Mouse (Mus musculus): ENCODE data around the gene Iqcn.

Iqcn gene

DNA sequence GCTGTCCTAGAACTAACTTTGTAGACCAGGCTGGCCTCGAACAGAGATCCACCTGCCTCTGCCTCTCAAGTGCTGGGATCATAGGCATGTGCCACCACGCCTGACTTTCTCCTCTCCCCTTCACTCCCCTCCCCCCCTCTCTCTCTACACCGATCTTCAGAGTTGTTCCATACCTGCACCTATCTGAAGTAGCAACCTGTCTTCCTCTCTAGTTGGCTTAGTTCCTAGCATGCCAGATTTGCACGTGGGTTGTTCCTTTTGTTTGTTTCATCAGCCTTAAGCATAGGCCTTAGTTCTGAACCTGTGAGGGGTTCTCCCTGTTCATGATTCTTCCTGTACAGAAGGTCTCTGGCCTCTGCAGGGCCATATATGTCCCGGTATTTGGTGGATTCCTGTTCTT lies 34.4 kb downstream of the Iqcn start:
- no peak for DNase-seq (ENCODE audit: low spot score)

DNA sequence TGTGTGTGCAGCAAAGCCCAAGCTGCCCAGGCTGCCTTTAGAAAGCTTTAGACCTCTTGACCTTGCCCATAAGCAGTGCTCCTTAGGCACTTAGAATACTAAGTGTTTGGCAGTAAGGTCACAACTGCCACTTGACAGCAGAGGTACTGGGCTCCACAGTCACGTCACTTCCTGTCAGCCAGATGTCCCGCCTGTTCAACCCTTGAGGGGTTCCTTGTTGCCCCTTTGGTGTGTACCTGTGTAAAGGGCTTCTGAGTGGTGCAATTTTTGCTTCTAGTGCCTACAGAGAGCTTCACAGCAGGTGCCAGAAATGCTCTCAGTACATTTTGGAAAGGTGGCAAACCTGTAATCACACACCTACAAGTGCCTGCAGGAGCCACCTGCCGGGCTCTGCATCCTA lies 35.0 kb downstream of the Iqcn start:
- DNase-seq (ENCODE audit: low spot score): no peak

DNA sequence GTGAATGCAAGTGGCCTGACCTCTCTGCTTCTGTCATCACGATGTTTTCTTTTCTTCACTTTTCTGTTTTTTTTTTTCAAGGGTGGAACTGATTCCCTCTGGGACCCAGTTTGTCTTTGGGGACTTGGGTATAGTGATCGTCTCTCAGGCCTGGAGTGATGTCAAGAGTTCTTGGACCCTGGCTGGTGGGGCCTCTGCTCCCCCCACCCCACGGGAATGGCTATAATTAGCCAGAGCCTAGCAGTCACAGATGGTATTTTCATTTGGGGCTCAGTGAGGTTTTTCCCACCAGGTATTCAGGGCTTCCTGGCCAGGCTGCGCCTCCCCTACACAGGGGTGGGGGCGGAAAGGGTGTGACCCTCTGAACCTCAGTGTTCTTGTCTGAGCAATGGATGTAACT lies 38.4 kb downstream of the Iqcn start:
- DNase-seq (ENCODE audit: low spot score): no peak

DNA sequence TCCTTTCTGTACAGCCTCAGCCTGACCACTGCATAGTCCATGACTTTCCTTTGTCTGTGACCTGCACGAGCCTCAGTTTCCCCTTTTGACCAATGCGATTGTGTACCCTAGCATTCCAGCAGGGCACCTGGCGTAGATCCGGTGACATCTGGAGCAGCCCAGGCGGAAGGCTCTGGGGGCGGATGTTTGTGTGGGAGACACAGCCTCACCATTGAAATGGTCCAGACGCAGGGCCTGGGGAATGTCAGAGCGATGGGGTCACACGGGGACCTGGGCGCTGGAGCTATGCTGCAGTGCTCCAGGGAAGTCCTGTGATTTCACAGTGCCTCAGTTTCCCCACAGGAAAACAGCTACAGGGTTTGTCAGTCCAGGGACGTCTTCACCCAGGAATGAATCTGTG lies 38.9 kb downstream of the Iqcn start:
- DNase-seq (ENCODE audit: low spot score): no peak

DNA sequence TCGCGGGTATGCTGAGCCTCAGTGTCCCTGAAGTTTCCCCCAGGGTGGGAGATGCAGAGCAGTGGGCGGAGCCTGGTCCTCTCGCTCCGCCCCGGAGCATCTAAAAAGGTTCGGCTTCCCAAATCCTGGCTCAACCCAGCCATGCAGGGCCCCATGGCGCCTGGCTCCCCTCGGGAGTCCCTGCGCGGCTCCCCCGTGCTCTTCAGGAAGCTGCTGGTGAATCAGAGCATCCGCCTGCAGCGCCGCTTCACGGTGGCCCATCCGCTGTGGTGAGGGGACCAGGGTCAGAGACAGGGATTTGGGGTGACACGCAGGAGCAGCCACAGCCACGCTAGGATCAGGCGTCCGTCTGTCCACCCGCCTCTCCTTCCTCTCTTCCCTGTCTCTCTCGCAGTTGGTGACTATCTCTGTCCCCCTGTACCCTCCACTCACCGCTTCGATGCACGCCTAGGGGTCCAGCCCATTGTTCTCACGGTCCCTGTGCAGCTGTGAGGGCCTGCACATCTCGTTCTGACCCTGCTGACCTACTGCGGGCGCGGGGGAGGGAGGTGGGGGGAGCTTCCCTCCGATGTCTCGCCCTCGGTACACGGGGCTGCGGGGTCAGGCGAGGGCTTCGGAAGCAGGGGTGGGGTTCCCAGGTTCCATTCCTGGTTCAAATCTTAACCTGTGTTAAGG lies 39.9 kb downstream of the Iqcn start:
- no peak for DNase-seq (ENCODE audit: low spot score)

DNA sequence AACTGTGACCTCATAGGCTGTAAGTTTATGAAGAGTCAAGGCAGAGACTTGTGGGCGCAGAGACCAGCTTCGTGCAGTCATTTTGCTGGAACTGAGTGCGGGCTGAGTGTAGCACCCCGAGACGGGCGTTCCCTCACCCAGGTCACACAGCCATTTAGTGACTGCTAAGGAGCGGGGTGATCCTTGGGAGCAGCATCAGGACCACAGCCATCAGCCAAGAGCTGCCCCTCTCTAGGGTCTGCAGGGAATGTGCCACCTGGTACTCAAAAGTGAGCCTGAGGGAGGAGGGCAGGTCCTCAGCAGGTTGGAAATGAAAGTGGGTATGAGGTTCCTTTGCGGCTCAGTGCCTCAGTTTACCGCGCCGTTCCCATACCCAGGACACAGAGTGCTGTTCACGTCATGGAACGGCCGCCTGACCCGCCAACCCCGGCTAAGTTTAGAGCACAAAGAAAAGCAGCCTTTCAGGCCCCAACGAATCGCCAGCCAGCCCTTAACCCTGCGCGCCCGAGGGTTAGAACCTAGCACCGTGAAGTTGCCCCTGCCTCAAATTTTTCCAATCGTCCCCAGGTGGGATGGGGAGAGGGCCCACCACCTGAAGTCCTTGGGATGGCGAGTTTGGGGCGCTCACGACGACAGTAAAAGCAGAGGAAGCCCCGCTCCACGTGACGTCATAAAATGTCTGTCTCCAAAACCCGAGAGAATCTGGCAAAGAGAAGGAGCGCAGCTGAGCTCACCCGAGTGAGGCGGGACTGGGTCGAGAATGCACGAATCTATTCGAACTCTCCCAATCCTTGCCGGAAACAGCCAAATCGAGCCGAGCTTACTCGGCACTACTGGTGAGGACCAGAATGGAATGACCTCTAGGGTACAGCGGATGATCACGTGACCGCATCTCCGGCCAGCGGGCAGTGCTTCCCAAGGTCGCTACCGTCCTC lies 40.7 kb downstream of the Iqcn start:
- peak; percentile 42 for DNase-seq (ENCODE audit: low spot score)

DNA sequence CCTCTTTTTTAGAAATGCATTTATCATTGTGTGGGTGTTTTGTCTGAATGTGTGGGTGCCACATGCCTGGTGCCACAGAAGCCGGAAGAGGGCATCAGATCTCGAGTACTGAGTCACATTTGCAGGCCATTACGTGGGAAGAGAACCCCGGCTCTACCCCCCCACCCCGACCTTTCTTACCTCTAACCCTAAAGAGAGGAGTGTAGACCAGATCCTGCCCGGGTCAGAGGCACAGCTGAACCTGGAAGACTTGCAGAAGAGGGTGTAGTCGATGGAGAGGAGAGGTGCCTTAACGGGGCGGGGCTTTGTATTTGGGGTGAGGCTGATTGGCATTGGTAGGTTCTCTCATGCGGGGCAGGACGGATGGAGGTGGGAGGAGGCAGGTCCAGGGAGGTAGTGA lies 41.5 kb downstream of the Iqcn start:
- DNase-seq (ENCODE audit: low spot score): no peak

DNA sequence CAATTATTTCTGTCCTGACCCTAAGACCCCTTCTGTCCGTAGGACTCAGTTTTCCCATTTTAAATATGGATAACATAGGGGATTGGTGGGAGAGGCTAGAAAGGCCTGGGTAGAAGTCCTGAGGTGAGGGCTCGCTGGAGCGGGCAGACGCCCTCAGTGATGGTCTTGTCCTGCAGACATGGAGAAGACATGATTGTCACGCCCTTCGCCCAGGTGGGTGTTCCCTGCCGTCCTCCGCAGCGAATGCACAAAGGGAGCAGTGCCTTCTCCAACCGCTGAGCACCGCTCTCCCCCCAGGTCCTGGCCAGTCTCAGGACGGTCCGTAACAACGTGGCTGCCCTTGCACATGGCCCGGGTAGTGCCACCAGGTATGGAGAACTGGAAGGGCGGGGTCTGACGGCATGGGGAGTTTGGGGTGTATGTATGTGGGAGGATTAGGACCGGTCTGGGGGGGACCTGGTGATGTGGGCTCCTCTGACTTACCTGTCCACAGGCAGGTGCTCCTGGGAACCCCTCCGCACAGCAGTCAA lies 42.5 kb downstream of the Iqcn start:
- no peak for DNase-seq (ENCODE audit: low spot score)

DNA sequence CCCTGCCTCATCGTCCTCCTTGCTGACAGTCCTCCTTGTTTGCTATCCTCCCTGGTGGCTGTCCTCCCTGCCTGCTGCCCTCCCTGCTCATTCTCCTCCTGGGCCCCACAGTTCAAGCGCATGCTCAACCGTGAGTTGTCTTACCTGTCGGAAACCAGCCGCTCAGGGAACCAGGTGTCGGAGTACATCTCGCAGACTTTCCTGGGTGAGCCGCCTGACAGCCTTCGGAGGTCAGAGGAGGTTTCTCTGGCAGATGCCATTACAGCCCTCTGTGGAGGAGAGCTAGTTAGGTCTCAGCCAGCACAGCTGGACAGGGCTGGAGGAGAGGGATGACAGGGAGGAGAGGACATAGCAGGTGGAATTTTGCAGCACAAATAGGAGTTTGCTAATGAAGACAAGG lies 43.4 kb downstream of the Iqcn start:
- DNase-seq (ENCODE audit: low spot score): no peak

DNA sequence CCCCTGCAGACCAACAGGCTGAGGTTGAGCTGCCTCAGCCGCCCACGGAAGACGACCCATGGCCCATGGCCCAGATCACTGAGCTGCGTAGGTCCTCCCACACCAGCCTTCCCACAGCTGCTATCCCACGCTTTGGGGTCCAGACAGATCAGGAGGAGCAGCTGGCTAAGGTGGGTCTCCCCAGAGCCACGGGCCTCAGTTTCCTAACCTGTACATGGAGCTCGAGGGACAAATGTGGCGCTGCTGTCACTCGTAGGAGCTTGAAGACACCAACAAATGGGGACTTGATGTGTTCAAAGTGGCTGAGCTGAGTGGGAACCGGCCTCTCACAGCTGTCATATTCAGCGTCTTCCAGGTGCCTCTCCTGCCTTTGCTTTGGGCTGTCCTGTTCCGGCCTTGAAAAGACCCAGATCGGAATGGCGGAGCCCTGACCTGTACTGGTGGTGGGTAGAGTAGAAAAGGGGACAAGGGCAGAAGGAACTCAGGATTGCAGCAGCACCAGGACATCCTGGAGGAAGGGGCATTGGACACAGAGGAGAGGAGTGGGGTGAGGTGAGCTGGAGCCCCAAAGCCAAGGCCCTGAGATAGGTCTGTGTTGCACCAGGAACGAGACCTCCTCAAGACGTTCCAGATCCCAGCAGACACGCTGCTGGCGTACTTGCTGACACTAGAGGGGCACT lies 44.1 kb downstream of the Iqcn start:
- DNase-seq (ENCODE audit: low spot score): no peak

DNA sequence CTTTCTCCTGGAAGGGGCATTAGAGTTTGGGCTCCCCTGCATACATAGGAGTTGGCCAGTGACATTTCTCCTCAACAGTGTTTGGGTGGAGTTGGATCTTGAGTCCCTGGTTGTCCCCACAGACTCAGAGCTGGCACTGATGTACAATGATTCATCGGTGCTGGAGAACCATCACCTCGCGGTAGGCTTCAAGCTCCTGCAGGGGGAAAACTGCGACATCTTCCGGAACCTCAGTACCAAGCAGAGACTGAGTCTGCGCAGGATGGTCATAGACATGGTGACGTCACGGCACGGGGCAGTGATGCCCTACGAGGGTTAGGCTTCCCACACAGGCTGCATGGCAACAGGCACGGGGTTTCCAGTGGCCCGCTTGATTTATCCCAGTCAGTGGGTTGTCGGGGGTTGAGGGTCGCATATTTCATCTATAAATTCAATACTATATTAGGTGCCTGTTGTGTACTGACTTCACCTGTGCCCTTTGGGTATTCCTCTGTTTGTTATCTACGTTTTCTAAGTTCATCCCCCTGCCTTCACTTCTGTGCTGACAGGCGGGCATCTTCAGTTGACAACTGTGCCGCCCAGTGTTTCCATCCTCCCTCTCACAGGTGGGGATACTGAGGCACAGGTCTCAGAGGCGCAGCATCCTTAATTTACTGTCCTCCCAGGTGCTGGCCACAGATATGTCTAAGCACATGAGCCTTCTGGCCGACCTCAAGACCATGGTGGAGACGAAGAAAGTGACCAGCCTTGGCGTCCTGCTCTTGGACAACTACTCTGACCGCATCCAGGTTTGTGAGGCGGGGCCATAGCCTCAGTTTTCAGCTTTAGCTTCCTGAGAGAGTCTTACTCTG lies 45.2 kb downstream of the Iqcn start:
- no peak for DNase-seq (ENCODE audit: low spot score)

DNA sequence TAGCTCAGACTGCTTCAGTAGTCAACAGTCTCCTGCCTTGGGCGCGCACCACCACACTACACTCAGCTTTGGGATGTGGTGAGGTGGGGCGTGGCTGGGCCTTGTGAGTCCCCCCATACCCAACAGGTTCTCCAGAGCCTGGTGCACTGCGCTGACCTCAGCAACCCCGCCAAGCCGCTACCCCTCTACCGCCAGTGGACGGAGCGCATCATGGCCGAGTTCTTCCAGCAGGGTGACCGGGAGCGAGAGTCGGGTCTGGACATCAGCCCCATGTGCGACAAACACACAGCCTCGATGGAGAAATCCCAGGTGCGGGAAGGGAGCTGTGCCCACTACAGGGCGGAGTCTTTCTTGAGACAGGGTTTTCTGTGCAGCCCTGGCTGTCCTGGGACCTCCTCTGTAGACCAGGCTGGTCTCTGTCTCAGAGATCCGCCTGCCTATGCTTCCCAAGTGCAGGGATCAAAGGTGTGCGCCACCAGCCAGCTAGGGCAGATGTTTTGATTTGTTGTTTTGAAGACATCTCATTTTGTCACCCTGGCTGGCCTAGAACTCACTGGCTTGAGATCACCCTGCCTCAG lies 45.9 kb downstream of the Iqcn start:
- no peak for DNase-seq (ENCODE audit: low spot score)

DNA sequence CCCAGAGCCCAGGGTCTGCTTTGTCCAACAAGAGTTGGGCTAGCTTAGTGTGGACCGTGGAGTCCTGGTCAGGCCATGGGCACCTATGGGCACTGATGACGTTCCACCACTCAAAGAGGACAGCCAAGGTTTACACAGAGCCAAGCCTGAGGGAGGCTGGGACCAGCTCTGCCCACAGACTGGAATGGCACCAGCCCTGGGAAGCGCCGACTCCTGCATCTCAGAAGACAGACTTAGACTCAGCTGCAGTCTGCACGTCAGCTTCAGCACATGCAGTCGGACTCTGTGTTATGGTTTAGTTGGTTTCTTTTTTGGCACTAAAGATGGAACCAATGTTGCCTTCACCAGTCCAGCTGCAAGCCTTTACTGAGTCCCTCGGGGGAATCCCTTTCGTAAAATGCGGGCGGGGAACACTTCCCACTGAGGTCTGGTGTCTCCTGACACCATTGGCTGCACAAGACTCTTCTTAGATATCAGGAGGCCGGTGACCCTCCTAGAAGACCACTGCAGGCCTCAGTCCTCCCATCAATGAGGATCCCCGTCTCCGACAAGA lies 46.9 kb downstream of the Iqcn start:
- DNase-seq (ENCODE audit: low spot score): no peak

DNA sequence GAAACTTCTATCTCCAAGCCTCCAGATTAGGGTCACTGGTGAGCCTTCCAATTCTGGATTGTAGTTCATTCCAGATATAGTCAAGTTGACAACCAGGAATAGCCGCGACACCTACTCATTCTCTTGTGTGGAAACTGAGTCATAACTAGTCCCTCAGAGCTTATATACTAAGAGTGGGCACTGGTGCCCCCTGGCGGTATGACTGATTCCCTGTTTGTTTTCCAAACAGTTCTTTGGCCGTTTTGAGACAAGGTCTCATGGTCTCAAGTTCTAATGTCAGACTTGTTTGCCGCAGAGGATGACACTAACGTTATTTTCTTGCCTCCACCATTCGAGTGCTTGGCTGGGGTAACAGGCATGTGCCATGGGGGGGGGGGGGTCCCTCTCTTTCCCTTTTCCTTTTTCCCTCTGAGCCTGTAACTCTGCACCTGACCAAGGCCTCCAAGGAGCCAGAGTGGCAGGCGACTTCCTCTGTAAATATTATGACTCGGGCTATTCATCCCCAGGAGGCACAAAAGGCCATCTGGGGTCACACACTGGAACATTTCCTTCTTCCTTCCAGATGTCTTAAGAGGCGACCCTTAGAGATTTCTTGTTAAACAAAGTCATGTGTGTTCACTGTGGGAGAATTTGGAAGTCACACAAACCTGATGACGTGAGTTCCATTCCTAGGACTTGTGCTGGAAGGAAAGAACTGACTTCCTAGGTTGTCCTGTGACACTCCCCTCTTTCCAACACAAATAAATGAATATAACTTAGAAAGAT lies 48.9 kb downstream of the Iqcn start:
- DNase-seq (ENCODE audit: low spot score): peak; percentile 83

DNA sequence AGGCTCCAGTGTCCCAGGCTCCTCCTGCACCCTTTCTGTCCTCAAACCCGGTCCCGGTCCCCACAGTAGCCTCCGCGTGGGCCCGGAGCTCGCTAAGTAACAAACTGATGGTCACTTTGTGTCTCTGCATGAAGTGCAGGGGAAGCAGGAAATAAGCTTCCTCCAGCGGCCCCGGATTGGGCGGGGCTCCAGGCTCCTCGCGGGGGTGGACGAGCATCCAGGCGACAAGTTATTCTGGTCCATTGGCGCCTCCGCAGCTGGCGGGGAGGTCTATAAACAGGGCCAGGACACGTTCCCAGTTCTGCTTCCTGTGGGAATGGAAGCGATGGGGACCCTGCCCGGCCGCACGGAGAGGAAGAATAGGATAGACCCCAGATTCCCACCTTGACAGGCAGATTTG lies 49.9 kb downstream of the Iqcn start:
- DNase-seq (ENCODE audit: low spot score): peak; percentile 85

DNA sequence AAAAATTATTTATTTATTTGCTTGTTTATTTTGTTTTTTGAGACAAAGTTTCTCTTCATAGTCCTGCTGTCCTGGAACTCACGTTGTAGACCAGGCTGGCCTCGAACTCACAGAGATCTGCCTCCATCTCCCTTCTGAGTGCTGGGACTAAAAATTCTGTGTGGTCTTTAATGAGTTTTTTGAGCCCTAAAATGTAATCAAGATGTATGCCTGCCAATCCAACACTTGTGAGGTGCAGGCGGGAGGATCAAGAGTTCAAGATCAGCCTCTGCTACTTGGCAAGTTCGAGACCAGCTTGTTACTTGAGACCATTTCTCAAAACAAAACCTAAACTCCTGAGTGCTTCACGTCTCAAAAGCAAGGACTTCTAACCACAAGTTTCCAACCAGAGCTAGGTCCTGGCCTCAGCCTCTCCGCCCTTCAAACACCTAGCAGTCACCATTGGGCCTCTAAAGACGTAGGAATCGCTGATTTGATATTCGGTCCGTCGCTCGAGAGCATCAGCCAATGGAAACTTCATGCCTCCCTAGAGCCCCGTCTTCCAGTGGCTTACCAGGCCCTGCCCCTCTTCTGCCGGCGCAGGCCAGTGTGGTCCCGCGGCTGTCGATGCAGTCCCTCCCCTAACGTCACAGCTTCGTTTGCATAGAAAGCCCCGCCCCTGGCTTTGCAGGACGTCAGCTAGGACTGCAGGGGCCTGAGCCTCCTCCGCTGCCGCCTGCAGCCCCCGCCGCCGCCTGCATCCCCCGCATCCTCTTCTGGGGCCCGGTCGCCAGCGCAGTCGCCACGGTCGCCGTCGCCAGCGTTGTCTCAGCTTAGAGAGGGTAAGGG lies 51.0 kb downstream of the Iqcn start, which contains the start of gene Rab3a:
Rab3a (plus strand) TSS at position 637 of the 828 bp plus-strand sequence.
- peak; percentile 98 for DNase-seq (ENCODE audit: low spot score)

DNA sequence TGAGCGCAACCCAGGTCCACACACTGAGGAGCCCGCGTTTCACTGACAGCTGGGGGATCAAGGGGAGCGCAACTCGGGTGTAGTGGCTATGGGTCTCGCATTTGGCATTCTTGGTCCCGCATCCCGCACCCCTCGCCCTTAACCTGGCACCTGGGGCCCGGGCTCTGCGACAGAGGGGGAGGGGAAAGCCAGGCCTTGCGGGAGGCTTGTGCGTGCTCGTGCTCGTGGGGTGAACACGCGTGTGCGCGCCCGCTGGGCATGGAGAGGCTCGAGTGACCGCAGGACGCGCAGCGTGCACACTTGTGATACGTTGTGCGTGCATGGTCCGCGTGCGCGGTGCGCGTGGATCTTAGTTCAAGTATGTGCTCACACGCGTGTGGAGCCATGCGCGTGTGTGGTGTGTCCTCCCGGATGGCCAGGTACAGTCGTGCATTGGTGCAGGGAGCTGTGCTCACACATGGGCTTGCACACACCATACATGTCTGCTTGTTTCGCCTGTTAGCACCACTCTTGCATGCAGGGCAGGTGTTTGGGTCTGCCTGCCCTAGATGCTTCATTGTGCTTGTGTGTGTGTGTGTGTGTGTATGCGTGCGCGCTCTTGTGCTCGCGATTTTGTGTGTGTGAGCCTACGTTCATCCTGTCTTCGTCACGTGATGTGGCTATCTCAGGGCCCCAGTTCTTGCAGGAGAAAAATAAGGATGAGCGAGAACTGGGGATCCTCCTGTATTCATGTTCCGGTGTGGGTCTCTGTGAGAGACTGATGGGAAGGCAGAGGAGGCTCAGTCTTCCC lies 51.8 kb downstream of the Iqcn start:
- DNase-seq (ENCODE audit: low spot score): peak; percentile 86

Data from layer of hippocampus, adult 11-12 months (tissue).